Mouse (Mus musculus) heart, embryonic 10.5 days (tissue): ENCODE measurements around the gene Gas2. TPM values are rescaled to one million over a fixed set of nuclear protein-coding genes. Genes with fewer than 3 reads are reported as not detected.

ENCODE experiments used
- DNase-seq: peaks from one replicate; pipeline ENCODE4 v3.0.0-alpha.2; 2017; ENCODE audit warnings: low spot score
- H3K27ac ChIP-seq: fragments of 300-500 bp; sonication (generic); 2 replicates; pipeline ENCODE4 v1.5.1; 2016; ENCODE audit warnings: mild to moderate bottlenecking
- H3K27me3 ChIP-seq: fragments of 300-500 bp; sonication (generic); 2 replicates; pipeline ENCODE4 v1.6.1; 2016; ENCODE audit warnings: mild to moderate bottlenecking; ENCODE audit not compliant: poor library complexity, insufficient read depth, severe bottlenecking
- H3K36me3 ChIP-seq: fragments of 300-500 bp; sonication (generic); 2 replicates; pipeline ENCODE4 v1.6.1; 2016; ENCODE audit warnings: mild to moderate bottlenecking, moderate library complexity
- H3K4me1 ChIP-seq: fragments of 300-500 bp; sonication (generic); 2 replicates; pipeline ENCODE4 v1.6.1; 2016; ENCODE audit warnings: mild to moderate bottlenecking
- H3K4me3 ChIP-seq: fragments of 300-500 bp; sonication (generic); 2 replicates; pipeline ENCODE4 v1.5.1; 2016; ENCODE audit warnings: mild to moderate bottlenecking, moderate library complexity
- H3K9me3 ChIP-seq: fragments of 300-500 bp; sonication (generic); 2 replicates; pipeline ENCODE4 v1.6.1; 2016; ENCODE audit warnings: mild to moderate bottlenecking, moderate library complexity
- WGBS: fragments of 180-500 bp; shearing (Covaris S2); methylation state at CpG from one replicate; pipeline ENCODE4 v1.1.7; 2016; 5-methylcytosine and 5-hydroxymethylcytosine counted together
- polyA plus RNA-seq: library from polyadenylated mRNA; unstranded; fragments of >200 nt; fragmentation: Nextera tagmentation; extraction: Ambion mirVana; gene quantifications from 2 replicates; pipeline ENCODE4 v1.2.1, GENCODE M21; 2016

Gene Gas2
- polyA plus RNA-seq, 1 experiment from 2014 or later: 11.2 TPM

- Histone ChIP-seq H3K27ac (peak overlapping the region; percentile 99), H3K36me3 (peaks cover 10% of the 10 kb centered on the region; the same call in 1 of the 2 replicates), H3K27me3 (no peaks in the 10 kb centered on the region), H3K4me1 (peaks cover 11% of the 10 kb centered on the region), H3K9me3 (no peaks in the 10 kb centered on the region), H3K4me3 (peak overlapping the region; percentile 81)
- WGBS: 60% methylated on average over 3 of the region's 3 CpGs
- DNase-seq: no peak
These were observed 1.0 kb downstream of the Gas2 start for GRCm38 (mm10) chr7:51862842-51863241.

GRCm38 (mm10) chr7:51865336-51865735 lies 3.5 kb downstream of the Gas2 start:
- no peaks in the 10 kb centered on the region for H3K9me3 ChIP-seq
- DNase-seq: no peak
- H3K27ac ChIP-seq: no peak overlapping the region
- 0 out of 2 replicates have a peak, but pooled peaks cover 2% of the 10 kb centered on the region for H3K36me3 ChIP-seq
- no peak overlapping the region for H3K4me3 ChIP-seq
- H3K4me1 ChIP-seq: peaks cover 11% of the 10 kb centered on the region
- no peaks in the 10 kb centered on the region for H3K27me3 ChIP-seq
- WGBS: 77% methylated on average over 1 of the region's 1 CpGs

- DNase-seq: no peak
- 79% methylated on average over 1 of the region's 1 CpGs for WGBS
- H3K27me3 ChIP-seq: no peaks in the 10 kb centered on the region
- H3K4me1 ChIP-seq: 0 out of 2 replicates have a peak, but pooled peaks cover 1% of the 10 kb centered on the region
- no peaks in the 10 kb centered on the region for H3K9me3 ChIP-seq
- 0 out of 2 replicates have a peak, but pooled peaks cover 2% of the 10 kb centered on the region for H3K36me3 ChIP-seq
- H3K27ac ChIP-seq: no peak overlapping the region
- H3K4me3 ChIP-seq: no peak overlapping the region
These were observed 6.2 kb downstream of the Gas2 start for GRCm38 (mm10) chr7:51867983-51868382.

GRCm38 (mm10) chr7:51872041-51872440 lies 10.2 kb downstream of the Gas2 start:
- H3K4me3 ChIP-seq: no peak overlapping the region
- DNase-seq: no peak
- no peaks in the 10 kb centered on the region for H3K4me1 ChIP-seq
- 81% methylated on average over 1 of the region's 1 CpGs for WGBS
- no peaks in the 10 kb centered on the region for H3K27me3 ChIP-seq
- H3K9me3 ChIP-seq: no peaks in the 10 kb centered on the region
- H3K36me3 ChIP-seq: no peaks in the 10 kb centered on the region
- H3K27ac ChIP-seq: no peak overlapping the region

- H3K27ac ChIP-seq: no peak overlapping the region
- no peak overlapping the region for H3K4me3 ChIP-seq
- DNase-seq: no peak
- no peaks in the 10 kb centered on the region for H3K27me3 ChIP-seq
- H3K36me3 ChIP-seq: no peaks in the 10 kb centered on the region
- H3K9me3 ChIP-seq: no peaks in the 10 kb centered on the region
- H3K4me1 ChIP-seq: no peaks in the 10 kb centered on the region
These were observed 10.8 kb downstream of the Gas2 start for GRCm38 (mm10) chr7:51872597-51872996.

- no peaks in the 10 kb centered on the region for H3K36me3 ChIP-seq
- peaks cover 9% of the 10 kb centered on the region for H3K4me1 ChIP-seq
- no peaks in the 10 kb centered on the region for H3K27me3 ChIP-seq
- no peak overlapping the region for H3K4me3 ChIP-seq
- H3K27ac ChIP-seq: no peak overlapping the region
- no peak for DNase-seq
- H3K9me3 ChIP-seq: no peaks in the 10 kb centered on the region
These were observed 14.5 kb downstream of the Gas2 start for GRCm38 (mm10) chr7:51876316-51876715.

- peak overlapping the region; percentile 85 for H3K27ac ChIP-seq
- H3K4me3 ChIP-seq: peak overlapping the region; percentile 69
- H3K9me3 ChIP-seq: no peaks in the 10 kb centered on the region
- no peaks in the 10 kb centered on the region for H3K27me3 ChIP-seq
- WGBS: 3% methylated on average over 8 of the region's 8 CpGs
- H3K4me1 ChIP-seq: peaks cover 9% of the 10 kb centered on the region
- DNase-seq: no peak
- H3K36me3 ChIP-seq: no peaks in the 10 kb centered on the region
These were observed 16.9 kb downstream of the Gas2 start for GRCm38 (mm10) chr7:51878730-51879129.

- H3K27me3 ChIP-seq: no peaks in the 10 kb centered on the region
- peak overlapping the region; percentile 85 for H3K27ac ChIP-seq
- 2% methylated on average over 17 of the region's 17 CpGs for WGBS
- peak; percentile 78 for DNase-seq
- peaks cover 9% of the 10 kb centered on the region for H3K4me1 ChIP-seq
- H3K9me3 ChIP-seq: no peaks in the 10 kb centered on the region
- H3K36me3 ChIP-seq: no peaks in the 10 kb centered on the region
- peak overlapping the region; percentile 69 for H3K4me3 ChIP-seq
These were observed 17.4 kb downstream of the Gas2 start for GRCm38 (mm10) chr7:51879136-51879723.

GRCm38 (mm10) chr7:51880121-51880520 lies 18.3 kb downstream of the Gas2 start:
- Histone ChIP-seq H3K27ac (no peak overlapping the region), H3K9me3 (no peaks in the 10 kb centered on the region)
- WGBS: 75% methylated on average over 4 of the region's 4 CpGs

GRCm38 (mm10) chr7:51885345-51885744 lies 23.5 kb downstream of the Gas2 start:
- no peak overlapping the region for H3K27ac ChIP-seq
- no peaks in the 10 kb centered on the region for H3K4me1 ChIP-seq
- no peak overlapping the region for H3K4me3 ChIP-seq
- H3K9me3 ChIP-seq: no peaks in the 10 kb centered on the region
- 63% methylated on average over 3 of the region's 3 CpGs for WGBS
- H3K27me3 ChIP-seq: no peaks in the 10 kb centered on the region
- no peak for DNase-seq
- no peaks in the 10 kb centered on the region for H3K36me3 ChIP-seq

More at GRCm38 (mm10) chr7:51880121-51880520, 18.3 kb downstream of the Gas2 start:
- Histone ChIP-seq H3K36me3 (no peaks in the 10 kb centered on the region), H3K4me1 (peaks cover 9% of the 10 kb centered on the region), H3K27me3 (no peaks in the 10 kb centered on the region), H3K4me3 (no peak overlapping the region)
- DNase-seq: no peak

- H3K4me3 ChIP-seq: no peak overlapping the region
- WGBS: 79% methylated on average over 11 of the region's 11 CpGs
- no peaks in the 10 kb centered on the region for H3K36me3 ChIP-seq
- no peaks in the 10 kb centered on the region for H3K4me1 ChIP-seq
- H3K27ac ChIP-seq: no peak overlapping the region
- no peak for DNase-seq
- no peaks in the 10 kb centered on the region for H3K9me3 ChIP-seq
- no peaks in the 10 kb centered on the region for H3K27me3 ChIP-seq
These were observed 26.1 kb downstream of the Gas2 start for GRCm38 (mm10) chr7:51887678-51888567.

- WGBS: 89% methylated on average over 7 of the region's 7 CpGs
- H3K36me3 ChIP-seq: no peaks in the 10 kb centered on the region
- H3K27me3 ChIP-seq: no peaks in the 10 kb centered on the region
- DNase-seq: no peak
- no peak overlapping the region for H3K4me3 ChIP-seq
- no peak overlapping the region for H3K27ac ChIP-seq
- no peaks in the 10 kb centered on the region for H3K4me1 ChIP-seq
- H3K9me3 ChIP-seq: no peaks in the 10 kb centered on the region
These were observed 27.8 kb downstream of the Gas2 start for GRCm38 (mm10) chr7:51889601-51890000.

- Histone ChIP-seq H3K9me3 (no peaks in the 10 kb centered on the region), H3K27me3 (no peaks in the 10 kb centered on the region), H3K4me1 (no peaks in the 10 kb centered on the region), H3K36me3 (no peaks in the 10 kb centered on the region), H3K4me3 (no peak overlapping the region), H3K27ac (no peak overlapping the region)
- whole genome bisulfite sequencing: 89% methylated on average over 1 of the region's 1 CpGs
- no peak for DNase-seq
These were observed 30.6 kb downstream of the Gas2 start for GRCm38 (mm10) chr7:51892224-51892965.
